15 mouse cellular contexts compared by ENCODE assay signal in the genomic region with DNA sequence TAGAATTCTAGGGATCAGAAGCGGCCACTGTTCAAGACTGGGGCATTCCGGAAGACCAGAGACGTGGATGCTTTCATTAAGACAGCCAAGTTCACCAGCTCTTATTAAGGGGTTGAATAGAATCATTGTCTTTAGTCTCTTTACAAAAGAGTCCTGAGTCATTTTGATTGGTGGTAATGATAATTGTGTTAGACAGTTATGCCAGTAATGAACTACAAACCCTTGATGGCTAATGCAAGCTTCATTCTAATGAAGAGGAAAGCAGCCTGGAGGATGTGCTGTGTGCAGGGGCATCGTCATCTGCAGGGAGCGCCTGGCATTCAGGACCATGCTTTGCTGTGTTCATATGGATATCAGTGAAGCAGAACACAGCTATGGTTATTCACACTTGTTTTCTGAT.
"Had no signal": no experiment of that assay in that cellular context is flagged by ENCODE, and none has a peak within 500 bp of the region (broad histone marks: within the 10 kb centered on the region; RNA-seq: fewer than 3 reads in every experiment).

No protein-coding gene starts in this region.

- H3K36me3 ChIP-seq: limb, embryonic 12.5 days; liver, embryonic 13.5 days; lung, embryonic 15.5 days; midbrain, embryonic 15.5 days; neural tube, embryonic 12.5 days had no signal

- DNase-seq: kidney, postnatal 10 days; kidney, postnatal 4 days; liver; liver, embryonic 13.5 days; liver, postnatal 0 days; lung, postnatal 14 days had no signal

- H3K27me3 ChIP-seq: limb, embryonic 12.5 days; liver, embryonic 13.5 days; lung, embryonic 15.5 days; megakaryocyte, embryonic 14.5 days; midbrain, embryonic 15.5 days; neural tube, embryonic 12.5 days had no signal

- H3K9me3 ChIP-seq: limb, embryonic 12.5 days; liver, embryonic 13.5 days; lung, embryonic 15.5 days; midbrain, embryonic 15.5 days; neural tube, embryonic 12.5 days had no signal

- H3K4me3 ChIP-seq: layer of hippocampus, adult 2 months; limb, embryonic 12.5 days; liver, embryonic 13.5 days; lung, embryonic 15.5 days; megakaryocyte, embryonic 14.5 days; midbrain, embryonic 15.5 days; neural tube, embryonic 12.5 days had no signal

- H3K4me2 ChIP-seq: limb, embryonic 12.5 days; liver, embryonic 13.5 days; lung, embryonic 15.5 days; midbrain, embryonic 11.5 days; midbrain, embryonic 15.5 days; neural tube, embryonic 12.5 days had no signal

- H3K9ac ChIP-seq: limb, embryonic 12.5 days; liver, embryonic 13.5 days; liver, postnatal 0 days; lung, embryonic 15.5 days; midbrain, embryonic 15.5 days; neural tube, embryonic 12.5 days had no signal

- H3K4me1 ChIP-seq: liver, embryonic 13.5 days; megakaryocyte, embryonic 14.5 days had no signal

- ATAC-seq: liver, postnatal 0 days; midbrain, embryonic 15.5 days had no signal

- H3K27ac ChIP-seq: layer of hippocampus, adult 2 months; limb, embryonic 12.5 days; liver, embryonic 13.5 days; lung, embryonic 15.5 days; macrophage; midbrain, embryonic 15.5 days; neural tube, embryonic 12.5 days; stomach, postnatal 0 days had no signal
